Mouse (Mus musculus): ENCODE measurements around the gene Lemd1. TPM values are rescaled to one million over a fixed set of nuclear protein-coding genes. Genes with fewer than 3 reads are reported as not detected.
A peak's percentile ranks its signal among the peaks of the same experiment; 100 is the strongest.
"Not testable (repeated sequence)": the region's sequence is repeated elsewhere in the genome, so short reads cannot be mapped to it uniquely, and the experiment has no call there.

Gene Lemd1
- polyA plus RNA-seq, 1 experiment from 2014 or later: 0.27 TPM

DNA sequence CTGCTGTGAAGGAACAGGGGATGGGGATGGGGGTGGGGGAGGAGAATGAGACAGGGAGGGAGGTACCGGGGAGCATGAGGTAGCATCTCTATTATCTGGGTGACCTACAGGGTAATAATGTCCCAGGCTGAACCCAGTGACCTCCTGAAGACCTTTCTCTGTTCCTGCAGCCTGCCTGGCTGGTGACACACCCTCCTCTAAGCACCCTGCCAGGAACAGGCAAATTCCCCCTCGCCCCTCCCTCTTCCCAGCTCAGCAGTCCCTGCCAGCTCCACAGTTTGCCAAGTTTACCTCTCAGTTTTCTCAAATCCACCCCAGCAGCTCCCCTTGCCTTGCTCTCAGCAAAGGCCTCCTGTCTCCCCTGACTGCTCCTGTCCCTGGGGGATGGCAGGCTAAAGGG lies 32.5 kb upstream of the Lemd1 start:
- no peaks in the 10 kb centered on the region for H3K36me3 ChIP-seq (ENCODE audit: control insufficient read depth, insufficient read depth, low read length)
- whole genome bisulfite sequencing: 43% methylated on average over 1 of the region's 2 CpGs
- H3K27ac ChIP-seq (ENCODE audit: low read length): no peak overlapping the region
- H3K27me3 ChIP-seq (ENCODE audit: control insufficient read depth, insufficient read depth, low read length): 0 out of 2 replicates have a peak, but pooled peaks cover 4% of the 10 kb centered on the region
- H3K9ac ChIP-seq (replicated peaks; ENCODE audit: low read depth, low read length): no peak overlapping the region
- H3K4me3 ChIP-seq (ENCODE audit: low read depth, low read length): no peak overlapping the region
- no peak overlapping the region for H3K4me2 ChIP-seq (replicated peaks; ENCODE audit: low read depth, low read length)
- ATAC-seq (ENCODE audit: insufficient number of reproducible peaks, insufficient read depth, low FRiP score, low read depth): peak; percentile 42; the same call in 1 of the 2 replicates
- H3K4me1 ChIP-seq (ENCODE audit: control insufficient read depth, insufficient read depth, low read length): no peaks in the 10 kb centered on the region
- H3K9me3 ChIP-seq (ENCODE audit: control insufficient read depth, low read depth, low read length): no peaks in the 10 kb centered on the region

DNA sequence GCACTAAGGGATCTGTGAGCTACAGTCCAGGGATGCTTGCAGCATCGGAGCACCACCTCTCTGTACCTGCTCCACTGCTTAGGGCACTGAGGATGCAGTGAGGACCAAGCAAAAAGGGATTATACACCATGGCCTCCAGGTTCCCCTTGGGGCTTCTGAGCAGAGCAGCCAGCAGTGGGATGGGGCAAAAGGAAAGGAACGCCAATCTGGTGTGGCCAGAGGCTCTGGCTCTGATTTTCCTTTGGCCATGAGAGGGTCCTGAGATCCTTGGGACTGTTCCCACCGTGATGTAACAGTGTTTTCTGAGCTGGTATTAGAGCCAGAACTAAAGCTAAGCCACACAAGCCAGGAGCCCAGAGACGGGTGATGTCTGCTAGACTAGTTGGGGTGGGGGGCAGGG lies 31.6 kb upstream of the Lemd1 start:
- Histone ChIP-seq H3K27ac (ENCODE audit: low read length) (no peak overlapping the region), H3K4me3 (ENCODE audit: low read depth, low read length) (no peak overlapping the region), H3K4me2 (replicated peaks; ENCODE audit: low read depth, low read length) (no peak overlapping the region), H3K4me1 (ENCODE audit: control insufficient read depth, insufficient read depth, low read length) (no peaks in the 10 kb centered on the region), H3K27me3 (ENCODE audit: control insufficient read depth, insufficient read depth, low read length) (0 out of 2 replicates have a peak, but pooled peaks cover 4% of the 10 kb centered on the region), H3K9me3 (ENCODE audit: control insufficient read depth, low read depth, low read length) (no peaks in the 10 kb centered on the region), H3K9ac (replicated peaks; ENCODE audit: low read depth, low read length) (no peak overlapping the region), H3K36me3 (ENCODE audit: control insufficient read depth, insufficient read depth, low read length) (no peaks in the 10 kb centered on the region)
- 74% methylated on average over 4 of the region's 4 CpGs for WGBS
- no peak for ATAC-seq (ENCODE audit: insufficient number of reproducible peaks, insufficient read depth, low FRiP score, low read depth)

DNA sequence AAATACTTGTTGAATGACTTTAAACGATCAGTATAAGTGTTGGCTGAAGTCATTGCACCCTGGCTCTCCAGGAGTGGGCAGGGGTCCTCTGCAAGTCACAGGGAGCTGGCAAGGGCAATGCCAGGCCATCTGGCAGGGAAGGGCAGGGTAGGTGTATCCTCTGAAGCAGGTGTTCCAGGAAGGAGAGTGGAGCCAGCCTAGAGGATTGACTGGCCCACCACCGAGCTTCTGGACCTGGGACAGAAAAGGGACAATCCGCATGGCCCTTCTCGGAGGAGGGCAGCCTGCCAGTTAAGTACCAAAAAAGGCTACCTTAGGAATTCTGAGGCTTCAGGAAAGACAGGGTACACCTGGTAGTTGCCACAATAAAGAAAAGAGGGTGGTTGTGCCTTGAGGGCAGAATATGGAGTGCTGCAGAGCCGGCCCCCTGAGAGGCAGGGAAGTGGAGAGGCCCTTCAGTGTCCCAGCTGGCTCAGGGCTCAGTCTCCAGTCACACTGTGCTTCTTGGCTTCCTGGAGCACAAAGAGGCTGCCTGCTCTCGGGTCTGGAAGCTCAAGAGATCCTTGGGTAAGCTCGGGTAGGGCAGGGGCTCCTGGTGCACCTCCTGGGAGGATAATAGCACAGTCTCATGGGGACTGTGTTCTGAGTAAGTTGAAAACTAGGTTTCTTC lies 29.9 kb upstream of the Lemd1 start:
- H3K4me3 ChIP-seq (ENCODE audit: low read depth, low read length): no peak overlapping the region
- 54% methylated on average over 7 of the region's 7 CpGs for WGBS
- no peaks in the 10 kb centered on the region for H3K4me1 ChIP-seq (ENCODE audit: control insufficient read depth, insufficient read depth, low read length)
- no peak overlapping the region for H3K9ac ChIP-seq (replicated peaks; ENCODE audit: low read depth, low read length)
- H3K27me3 ChIP-seq (ENCODE audit: control insufficient read depth, insufficient read depth, low read length): 0 out of 2 replicates have a peak, but pooled peaks cover 4% of the 10 kb centered on the region
- no peaks in the 10 kb centered on the region for H3K36me3 ChIP-seq (ENCODE audit: control insufficient read depth, insufficient read depth, low read length)
- no peak for ATAC-seq (ENCODE audit: insufficient number of reproducible peaks, insufficient read depth, low FRiP score, low read depth)
- H3K9me3 ChIP-seq (ENCODE audit: control insufficient read depth, low read depth, low read length): no peaks in the 10 kb centered on the region
- no peak overlapping the region for H3K4me2 ChIP-seq (replicated peaks; ENCODE audit: low read depth, low read length)
- no peak overlapping the region for H3K27ac ChIP-seq (ENCODE audit: low read length)

DNA sequence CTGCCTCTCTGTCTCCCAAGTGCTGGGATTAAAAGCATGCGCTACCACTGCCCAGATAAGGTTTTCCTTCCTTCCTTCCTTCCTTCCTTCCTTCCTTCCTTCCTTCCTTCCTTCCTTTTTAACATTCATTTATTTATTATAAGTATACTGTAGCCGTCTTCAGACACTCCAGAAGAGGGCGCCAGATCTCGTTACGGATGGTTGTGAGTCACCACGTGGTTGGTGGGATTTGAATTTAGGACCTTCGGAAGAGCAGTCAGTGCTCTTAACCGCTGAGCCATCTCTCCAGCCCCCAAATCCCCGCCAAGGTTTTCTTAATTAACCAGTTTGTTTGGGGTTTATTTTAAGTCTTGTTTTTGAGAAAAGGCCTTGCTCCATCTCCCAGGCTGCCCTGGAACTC lies 28.6 kb upstream of the Lemd1 start:
- not testable (repeated sequence) for ATAC-seq (ENCODE audit: insufficient number of reproducible peaks, insufficient read depth, low FRiP score, low read depth); H3K27ac ChIP-seq (ENCODE audit: low read length)
- whole genome bisulfite sequencing: 57% methylated on average over 9 of the region's 9 CpGs

DNA sequence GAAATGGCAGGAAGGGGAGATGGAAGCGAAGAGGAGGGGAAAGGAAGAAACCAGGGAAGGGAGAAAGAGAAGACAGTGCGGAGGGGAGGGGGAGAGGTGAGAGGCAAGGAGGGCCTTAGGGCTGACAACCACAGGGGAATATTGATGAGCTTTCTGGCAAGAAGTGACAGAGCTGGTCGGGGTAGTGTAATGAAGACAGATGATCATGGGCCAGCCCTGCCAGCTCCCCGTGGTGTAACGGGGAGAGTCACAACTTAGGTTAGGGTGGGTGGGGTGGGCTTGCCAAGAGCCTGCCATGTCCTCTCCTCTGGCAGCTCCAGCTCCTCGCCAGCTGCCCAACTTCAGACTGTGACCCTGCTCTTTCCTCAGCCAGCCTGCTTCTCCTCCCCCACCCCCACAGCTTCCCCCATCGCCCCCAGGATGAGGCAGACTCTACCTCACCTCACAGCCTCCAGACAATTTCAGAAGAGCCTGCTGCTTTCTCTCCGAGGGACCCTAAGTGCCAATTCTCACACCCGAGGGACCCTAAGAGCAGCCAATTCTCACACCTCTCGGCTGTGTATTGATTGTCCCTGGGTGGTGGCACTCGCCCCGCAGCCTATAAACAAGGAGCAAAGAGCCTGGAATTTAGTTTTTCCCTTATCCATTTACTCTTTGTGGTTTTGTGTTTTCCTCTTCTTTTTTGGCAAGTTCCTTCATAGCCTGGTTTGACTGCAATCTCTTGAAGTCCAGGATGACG lies 26.3 kb upstream of the Lemd1 start:
- WGBS: 17% methylated on average over 13 of the region's 13 CpGs
- H3K4me2 ChIP-seq (replicated peaks; ENCODE audit: low read depth, low read length): no peak overlapping the region
- H3K4me3 ChIP-seq (ENCODE audit: low read depth, low read length): no peak overlapping the region
- ATAC-seq (ENCODE audit: insufficient number of reproducible peaks, insufficient read depth, low FRiP score, low read depth): no peak
- 0 out of 2 replicates have a peak, but pooled peaks cover 5% of the 10 kb centered on the region for H3K4me1 ChIP-seq (ENCODE audit: control insufficient read depth, insufficient read depth, low read length)
- H3K9me3 ChIP-seq (ENCODE audit: control insufficient read depth, low read depth, low read length): no peaks in the 10 kb centered on the region
- H3K27me3 ChIP-seq (ENCODE audit: control insufficient read depth, insufficient read depth, low read length): no peaks in the 10 kb centered on the region
- no peak overlapping the region for H3K27ac ChIP-seq (ENCODE audit: low read length)
- no peak overlapping the region for H3K9ac ChIP-seq (replicated peaks; ENCODE audit: low read depth, low read length)
- no peaks in the 10 kb centered on the region for H3K36me3 ChIP-seq (ENCODE audit: control insufficient read depth, insufficient read depth, low read length)

More for the DNA sequence above, 28.6 kb upstream of the Lemd1 start:
- H3K4me1 ChIP-seq (ENCODE audit: control insufficient read depth, insufficient read depth, low read length); H3K9ac ChIP-seq (replicated peaks; ENCODE audit: low read depth, low read length); H3K36me3 ChIP-seq (ENCODE audit: control insufficient read depth, insufficient read depth, low read length); H3K4me3 ChIP-seq (ENCODE audit: low read depth, low read length); H3K9me3 ChIP-seq (ENCODE audit: control insufficient read depth, low read depth, low read length); H3K27me3 ChIP-seq (ENCODE audit: control insufficient read depth, insufficient read depth, low read length); H3K4me2 ChIP-seq (replicated peaks; ENCODE audit: low read depth, low read length): not testable (repeated sequence)

DNA sequence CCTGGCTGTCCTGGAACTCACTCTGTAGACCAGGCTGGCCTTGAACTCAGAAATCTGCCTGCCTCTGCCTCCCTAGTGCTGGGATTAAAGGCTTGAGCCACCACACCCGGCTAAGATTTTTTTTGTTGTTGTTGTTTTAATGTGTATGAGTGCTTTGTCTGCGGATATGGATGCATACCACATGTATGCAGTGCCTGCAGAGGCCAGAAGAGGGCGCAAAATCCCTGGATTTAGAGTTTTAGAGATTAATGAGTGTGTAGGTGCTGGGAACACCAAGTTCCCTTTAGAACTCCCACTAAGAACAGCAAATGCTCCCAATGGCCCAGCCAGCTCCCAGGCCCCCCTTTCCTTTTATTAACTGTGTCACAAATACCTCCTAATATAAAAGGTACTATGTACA lies 25.4 kb upstream of the Lemd1 start:
- WGBS: 69% methylated on average over 3 of the region's 3 CpGs
- H3K27me3 ChIP-seq (ENCODE audit: control insufficient read depth, insufficient read depth, low read length): no peaks in the 10 kb centered on the region
- H3K4me1 ChIP-seq (ENCODE audit: control insufficient read depth, insufficient read depth, low read length): 0 out of 2 replicates have a peak, but pooled peaks cover 5% of the 10 kb centered on the region
- no peak overlapping the region for H3K27ac ChIP-seq (ENCODE audit: low read length)
- no peak for ATAC-seq (ENCODE audit: insufficient number of reproducible peaks, insufficient read depth, low FRiP score, low read depth)
- no peak overlapping the region for H3K4me3 ChIP-seq (ENCODE audit: low read depth, low read length)
- H3K9me3 ChIP-seq (ENCODE audit: control insufficient read depth, low read depth, low read length): no peaks in the 10 kb centered on the region
- H3K36me3 ChIP-seq (ENCODE audit: control insufficient read depth, insufficient read depth, low read length): no peaks in the 10 kb centered on the region
- H3K4me2 ChIP-seq (replicated peaks; ENCODE audit: low read depth, low read length): no peak overlapping the region
- H3K9ac ChIP-seq (replicated peaks; ENCODE audit: low read depth, low read length): no peak overlapping the region

DNA sequence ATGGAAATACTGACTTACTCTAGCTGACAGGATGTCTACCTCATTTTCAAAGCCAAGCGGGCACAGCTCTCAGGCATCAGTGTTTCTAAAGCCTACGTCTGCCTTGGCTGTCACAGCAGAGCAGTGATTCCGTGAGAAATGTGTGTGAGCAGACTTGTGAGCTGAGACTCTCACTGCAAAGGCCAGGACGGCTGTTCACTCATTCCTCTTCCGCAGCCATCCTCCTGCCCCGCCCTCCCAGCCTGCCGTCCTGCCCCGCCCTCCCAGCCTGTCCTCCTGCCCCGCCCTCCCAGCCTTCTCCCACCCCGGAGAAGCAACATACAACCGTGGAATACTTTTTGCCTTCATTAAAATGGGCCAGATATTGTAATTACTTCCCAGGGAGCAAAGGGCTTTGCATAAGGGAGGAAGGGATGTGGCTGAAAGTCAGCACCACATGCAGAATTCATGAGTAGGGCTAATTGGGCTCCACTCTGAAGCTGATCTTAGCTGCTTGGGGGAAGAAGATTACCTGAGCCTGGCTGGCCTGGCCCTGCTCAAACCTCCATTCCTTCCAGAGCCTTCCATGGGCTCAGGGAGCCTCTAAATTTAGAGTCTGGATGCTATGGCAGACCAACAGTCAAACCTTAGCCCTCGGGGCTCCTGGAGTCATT lies 23.0 kb upstream of the Lemd1 start:
- 8% methylated on average over 12 of the region's 12 CpGs for WGBS
- H3K4me3 ChIP-seq (ENCODE audit: low read depth, low read length): no peak overlapping the region

DNA sequence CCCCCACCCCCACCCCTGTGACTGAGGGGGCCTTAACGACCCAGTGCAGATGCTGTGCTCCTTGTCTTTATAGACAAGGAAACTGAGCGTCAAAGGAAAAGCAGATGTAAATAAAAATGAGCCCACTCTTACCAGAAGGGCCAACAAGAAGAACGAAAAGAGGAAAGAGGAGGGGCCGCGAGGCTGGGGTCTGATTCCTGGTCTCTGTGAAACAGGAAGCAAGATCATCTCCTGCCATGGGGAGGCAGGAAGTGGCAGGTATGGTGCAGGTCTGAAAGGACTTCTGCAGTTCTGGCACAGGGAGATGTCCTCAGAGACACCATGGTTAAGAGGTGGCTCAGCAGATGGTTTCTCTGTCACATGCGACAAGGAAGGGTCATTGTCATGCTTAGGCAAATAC lies 20.5 kb upstream of the Lemd1 start:
- ATAC-seq (ENCODE audit: insufficient number of reproducible peaks, insufficient read depth, low FRiP score, low read depth): no peak
- Histone ChIP-seq H3K9ac (replicated peaks; ENCODE audit: low read depth, low read length) (no peak overlapping the region), H3K27me3 (ENCODE audit: control insufficient read depth, insufficient read depth, low read length) (no peaks in the 10 kb centered on the region), H3K36me3 (ENCODE audit: control insufficient read depth, insufficient read depth, low read length) (no peaks in the 10 kb centered on the region), H3K9me3 (ENCODE audit: control insufficient read depth, low read depth, low read length) (no peaks in the 10 kb centered on the region), H3K4me3 (ENCODE audit: low read depth, low read length) (no peak overlapping the region), H3K4me2 (replicated peaks; ENCODE audit: low read depth, low read length) (no peak overlapping the region), H3K4me1 (ENCODE audit: control insufficient read depth, insufficient read depth, low read length) (0 out of 2 replicates have a peak, but pooled peaks cover 5% of the 10 kb centered on the region), H3K27ac (ENCODE audit: low read length) (no peak overlapping the region)
- WGBS: 50% methylated on average over 6 of the region's 6 CpGs

More for the DNA sequence above, 23.0 kb upstream of the Lemd1 start:
- no peaks in the 10 kb centered on the region for H3K36me3 ChIP-seq (ENCODE audit: control insufficient read depth, insufficient read depth, low read length)
- no peak overlapping the region; the same call in 1 of the 2 replicates for H3K9ac ChIP-seq (replicated peaks; ENCODE audit: low read depth, low read length)
- H3K4me1 ChIP-seq (ENCODE audit: control insufficient read depth, insufficient read depth, low read length): 0 out of 2 replicates have a peak, but pooled peaks cover 5% of the 10 kb centered on the region
- no peak for ATAC-seq (ENCODE audit: insufficient number of reproducible peaks, insufficient read depth, low FRiP score, low read depth)
- H3K27me3 ChIP-seq (ENCODE audit: control insufficient read depth, insufficient read depth, low read length): no peaks in the 10 kb centered on the region
- peak overlapping the region; percentile 33 for H3K4me2 ChIP-seq (replicated peaks; ENCODE audit: low read depth, low read length)
- no peak overlapping the region for H3K27ac ChIP-seq (ENCODE audit: low read length)
- no peaks in the 10 kb centered on the region for H3K9me3 ChIP-seq (ENCODE audit: control insufficient read depth, low read depth, low read length)

Measured in stomach, embryonic 14.5 days (tissue).